Comparison of ENCODE assay signal across 13 mouse cellular contexts in genomic region chr13:13862346-13862745, GRCm38 (mm10).
DNase-seq lines count a peak whose midpoint lies in the region; ATAC-seq and TF ChIP-seq lines count a peak whose summit lies in the region.
"Had no signal": no experiment of that assay in that cellular context is flagged by ENCODE, and none has a peak within 500 bp of the region (broad histone marks: within the 10 kb centered on the region; RNA-seq: fewer than 3 reads in every experiment).

No protein-coding gene starts in this region.

- H3K9me3 ChIP-seq in kidney, embryonic 14.5 days (ENCODE audit: control insufficient read depth, low read length) = no peaks in the 10 kb centered on the region
- no peaks in the 10 kb centered on the region for H3K9me3 ChIP-seq in liver, embryonic 16.5 days (replicated peaks; ENCODE audit: control insufficient read depth, low read length)
- H3K9me3 ChIP-seq: heart, embryonic 12.5 days had no signal

- no peak overlapping the region for H3K4me2 ChIP-seq in kidney, embryonic 14.5 days (replicated peaks; ENCODE audit: low read depth, low read length)
- no peak overlapping the region for H3K4me2 ChIP-seq in liver, embryonic 16.5 days (ENCODE audit: low read depth, low read length)
- H3K4me2 ChIP-seq: heart, embryonic 12.5 days had no signal

- WGBS in cerebellum, adult 2 months = 22% methylated on average over 11 of the region's 11 CpGs
- 62% methylated on average over 11 of the region's 11 CpGs for WGBS in kidney, embryonic 14.5 days
- 61% methylated on average over 11 of the region's 11 CpGs for WGBS in liver, embryonic 16.5 days (ENCODE audit: insufficient replicate concordance)

- no peak for TF ChIP-seq POLR2A in cerebellum, adult 2 months (IDR thresholded peaks at IDR 0.05; ENCODE audit: borderline replicate concordance, insufficient read depth, low read length)

- H3K27ac ChIP-seq in cerebellum, adult 2 months (ENCODE audit: insufficient read depth, low read length) = no peak overlapping the region
- H3K27ac ChIP-seq in kidney, embryonic 14.5 days (ENCODE audit: low read depth, low read length) = no peak overlapping the region
- H3K27ac ChIP-seq in liver, embryonic 16.5 days (ENCODE audit: low read length) = no peak overlapping the region
- H3K27ac ChIP-seq: layer of hippocampus, adult 2 months had no signal

- no peak for DNase-seq in cerebellum, adult 2 months
- peak; percentile 22 for DNase-seq in kidney, adult 11 months
- peak; percentile 34 for DNase-seq in kidney, adult 9 months
- DNase-seq in thymus, postnatal 10 days (ENCODE audit: low spot score in 2 of 2) = no peak
- no peak for DNase-seq in spleen, adult 18-20 months
- DNase-seq: adrenal gland, postnatal 14 days; lung, adult 18-20 months; thymus, adult 2 months had no signal

- H3K9ac ChIP-seq in kidney, embryonic 14.5 days (ENCODE audit: low read depth, low read length) = no peak overlapping the region
- H3K9ac ChIP-seq in liver, embryonic 16.5 days (ENCODE audit: low read depth, low read length) = no peak overlapping the region
- H3K9ac ChIP-seq: heart, embryonic 12.5 days had no signal

- H3K4me1 ChIP-seq in cerebellum, adult 2 months (ENCODE audit: control insufficient read depth, insufficient read depth, low read length) = no peaks in the 10 kb centered on the region
- H3K4me1 ChIP-seq in kidney, embryonic 14.5 days (ENCODE audit: control insufficient read depth, insufficient read depth, low read length) = no peaks in the 10 kb centered on the region
- H3K4me1 ChIP-seq in liver, embryonic 16.5 days (ENCODE audit: control insufficient read depth, low read depth, low read length) = no peaks in the 10 kb centered on the region
- H3K4me1 ChIP-seq: heart, embryonic 12.5 days had no signal

- TF ChIP-seq CTCF in cerebellum, adult 2 months (IDR thresholded peaks at IDR 0.05; ENCODE audit: borderline replicate concordance, insufficient read depth, low read depth, low read length) = no peak

- ATAC-seq in cerebellum, adult (ENCODE audit: insufficient number of reproducible peaks, low FRiP score, low TSS enrichment) = 0 out of 2 replicates have a peak, but pooled peaks have one; percentile 31
- ATAC-seq in kidney, embryonic 14.5 days (ENCODE audit: low FRiP score, low TSS enrichment) = no peak
- peak; percentile 68 for ATAC-seq in liver, embryonic 16.5 days (ENCODE audit: low read depth)

- H3K4me3 ChIP-seq in cerebellum, adult 2 months (replicated peaks; ENCODE audit: insufficient read depth, low read depth, low read length) = no peak overlapping the region
- no peak overlapping the region for H3K4me3 ChIP-seq in kidney, embryonic 14.5 days (ENCODE audit: low read length)
- H3K4me3 ChIP-seq in liver, embryonic 16.5 days (ENCODE audit: low read depth, low read length) = no peak overlapping the region
- H3K4me3 ChIP-seq: heart, embryonic 12.5 days; layer of hippocampus, adult 2 months had no signal

- no peaks in the 10 kb centered on the region for H3K36me3 ChIP-seq in kidney, embryonic 14.5 days (ENCODE audit: control insufficient read depth, insufficient read depth, low read length)
- no peaks in the 10 kb centered on the region for H3K36me3 ChIP-seq in liver, embryonic 16.5 days (ENCODE audit: control insufficient read depth, insufficient read depth)
- H3K36me3 ChIP-seq: heart, embryonic 12.5 days had no signal

- H3K27me3 ChIP-seq in cerebellum, adult 2 months (ENCODE audit: control insufficient read depth, insufficient read depth, low read length) = no peaks in the 10 kb centered on the region
- H3K27me3 ChIP-seq in kidney, embryonic 14.5 days (ENCODE audit: control insufficient read depth, insufficient read depth, low read length) = no peaks in the 10 kb centered on the region
- H3K27me3 ChIP-seq in liver, embryonic 16.5 days (ENCODE audit: control insufficient read depth, insufficient read depth, low read depth, low read length) = no peaks in the 10 kb centered on the region
- H3K27me3 ChIP-seq: heart, embryonic 12.5 days had no signal

Comparison
In these comparisons a context has a peak if more than half of its experiments do, and no peak if none do; other contexts are left out.
1. DNase-seq: peak in kidney, adult 11 months (single experiment) and kidney, adult 9 months (single experiment); none in cerebellum, adult 2 months (0 of 2), thymus, postnatal 10 days (0 of 2) and spleen, adult 18-20 months (0 of 2).